Mouse (Mus musculus): ENCODE data around the gene Ms4a12. TPM values are rescaled to one million over a fixed set of nuclear protein-coding genes. Genes with fewer than 3 reads are reported as not detected.

The Ms4a12 gene
- polyA plus RNA-seq, 1 experiment from 2014 or later = not detected

GRCm38 (mm10) chr19:11234244-11234643 lies 2.0 kb upstream of the Ms4a12 start:
- Histone ChIP-seq H3K9me3 (no peaks in the 10 kb centered on the region), H3K36me3 (replicated peaks) (no peaks in the 10 kb centered on the region), H3K27ac (no peak overlapping the region), H3K27me3 (ENCODE audit: poor library complexity, severe bottlenecking) (no peaks in the 10 kb centered on the region), H3K4me1 (no peaks in the 10 kb centered on the region), H3K4me3 (no peak overlapping the region)
- no peak for DNase-seq (ENCODE audit: extremely low spot score, low spot score)
- WGBS = 83% methylated on average over 5 of the region's 5 CpGs

DNA sequence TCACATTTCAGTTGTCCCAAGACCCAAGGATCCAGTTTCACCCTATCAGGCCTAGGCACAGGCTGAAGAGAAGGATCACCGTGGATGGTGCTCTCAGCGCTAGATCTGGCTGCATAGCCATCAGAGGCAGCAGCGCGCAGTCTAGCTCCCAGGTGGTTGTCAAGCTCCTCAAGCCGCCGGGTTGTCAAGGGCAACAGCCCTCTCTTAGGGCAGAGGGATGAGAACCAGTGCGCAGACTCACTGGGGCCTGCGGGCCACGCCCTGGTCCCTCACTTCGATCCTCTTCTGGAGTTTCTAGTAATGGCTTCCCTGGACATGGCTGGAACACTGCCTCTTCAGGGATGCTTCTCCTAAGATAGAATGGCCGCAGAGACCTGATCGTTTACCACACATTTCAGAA lies 35.7 kb downstream of the Ms4a12 start, which contains the start of gene Ms4a13:
Gene Ms4a13 (minus strand): TSS at position 192 of the 400 bp plus-strand sequence.
- Histone ChIP-seq H3K36me3 (replicated peaks) (no peaks in the 10 kb centered on the region), H3K4me1 (no peaks in the 10 kb centered on the region), H3K27me3 (ENCODE audit: poor library complexity, severe bottlenecking) (no peaks in the 10 kb centered on the region), H3K27ac (no peak within 1 kb of the TSS), H3K4me3 (no peak within 1 kb of the TSS), H3K9me3 (no peaks in the 10 kb centered on the region)
- WGBS = 63% methylated on average over 12 of the region's 12 CpGs
- no peak for DNase-seq (ENCODE audit: extremely low spot score, low spot score)

GRCm38 (mm10) chr19:11192552-11192951 lies 39.7 kb downstream of the Ms4a12 start:
- H3K27me3 ChIP-seq (ENCODE audit: poor library complexity, severe bottlenecking) = no peaks in the 10 kb centered on the region
- H3K27ac ChIP-seq = no peak overlapping the region
- DNase-seq (ENCODE audit: extremely low spot score, low spot score) = no peak
- H3K9me3 ChIP-seq = no peaks in the 10 kb centered on the region
- 64% methylated on average over 1 of the region's 1 CpGs for whole genome bisulfite sequencing
- H3K4me1 ChIP-seq = no peaks in the 10 kb centered on the region
- H3K36me3 ChIP-seq (replicated peaks) = no peaks in the 10 kb centered on the region
- no peak overlapping the region for H3K4me3 ChIP-seq

DNA sequence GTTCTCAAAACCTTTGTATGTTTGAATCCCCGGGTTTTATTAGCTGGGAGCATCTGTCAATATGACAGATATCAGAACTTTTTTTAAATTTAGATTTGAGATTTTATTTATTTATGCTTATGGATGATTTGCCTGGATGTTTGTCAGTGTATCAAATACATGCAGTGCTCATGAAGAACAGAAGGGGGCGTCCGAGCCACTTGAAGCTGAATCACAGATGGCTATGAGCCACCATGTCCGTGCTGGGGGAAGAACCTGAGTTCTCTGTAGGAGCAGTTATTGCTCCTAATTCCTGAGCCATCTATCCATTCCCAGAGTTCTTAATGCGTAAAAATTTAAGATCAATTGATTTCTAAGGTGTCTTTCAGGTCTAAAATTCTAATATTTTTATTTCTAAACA lies 48.1 kb downstream of the Ms4a12 start:
- H3K4me1 ChIP-seq = no peaks in the 10 kb centered on the region
- no peak overlapping the region for H3K4me3 ChIP-seq
- DNase-seq (ENCODE audit: extremely low spot score, low spot score) = no peak
- WGBS = 17% methylated on average over 5 of the region's 5 CpGs
- H3K36me3 ChIP-seq (replicated peaks) = no peaks in the 10 kb centered on the region
- no peaks in the 10 kb centered on the region for H3K27me3 ChIP-seq (ENCODE audit: poor library complexity, severe bottlenecking)
- no peaks in the 10 kb centered on the region for H3K9me3 ChIP-seq
- H3K27ac ChIP-seq = no peak overlapping the region

DNA sequence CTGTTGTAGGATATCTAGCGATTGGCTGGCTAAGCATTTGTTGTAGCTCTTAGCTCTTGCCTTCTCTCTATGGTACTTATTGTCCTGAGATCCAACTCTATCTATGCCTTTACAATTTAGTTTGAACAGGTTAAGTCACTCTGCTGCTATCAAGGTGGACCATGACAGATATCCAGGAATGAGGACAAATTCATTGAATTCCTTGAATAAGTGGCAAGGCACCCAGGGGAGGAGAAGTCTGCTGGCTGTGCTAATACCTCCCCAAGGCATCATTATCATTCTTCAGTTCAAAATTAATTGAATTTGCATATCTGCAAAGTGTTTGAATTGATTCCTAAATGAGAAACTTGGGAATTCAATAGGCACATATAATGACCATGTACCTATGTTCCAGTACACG lies 54.8 kb downstream of the Ms4a12 start:
- no peaks in the 10 kb centered on the region for H3K9me3 ChIP-seq
- H3K27ac ChIP-seq = no peak overlapping the region
- 75% methylated on average over 2 of the region's 2 CpGs for WGBS
- H3K36me3 ChIP-seq (replicated peaks) = no peaks in the 10 kb centered on the region
- H3K4me1 ChIP-seq = no peaks in the 10 kb centered on the region
- H3K4me3 ChIP-seq = no peak overlapping the region
- no peak for DNase-seq (ENCODE audit: extremely low spot score, low spot score)
- H3K27me3 ChIP-seq (ENCODE audit: poor library complexity, severe bottlenecking) = no peaks in the 10 kb centered on the region

DNA sequence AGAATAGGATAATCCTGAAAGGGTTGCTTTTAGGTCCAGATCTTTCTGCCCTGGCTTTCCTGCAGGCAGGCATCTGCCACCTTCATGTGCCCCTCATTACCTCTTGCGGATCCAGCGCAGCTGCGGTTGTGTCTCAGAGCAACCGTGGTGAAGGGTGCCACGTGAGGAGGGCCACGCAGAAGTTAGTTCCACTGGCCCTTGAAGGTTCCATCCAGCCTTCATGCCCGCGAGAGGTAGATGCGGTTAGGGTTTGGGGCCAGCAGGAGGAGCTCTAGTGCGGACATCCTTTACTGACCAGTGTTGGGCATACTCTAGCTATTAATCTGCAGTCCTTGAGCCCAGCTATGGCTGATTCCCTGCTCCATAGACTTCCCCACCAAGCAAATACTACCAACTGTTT lies 67.1 kb downstream of the Ms4a12 start, which contains the start of gene 1700025F22Rik:
Gene 1700025F22Rik (minus strand): TSS at position 149 of the 400 bp plus-strand sequence.
- no peak for DNase-seq (ENCODE audit: extremely low spot score, low spot score)
- Histone ChIP-seq H3K4me3 (no peak within 1 kb of the TSS), H3K9me3 (no peaks in the 10 kb centered on the region), H3K27ac (no peak within 1 kb of the TSS), H3K27me3 (ENCODE audit: poor library complexity, severe bottlenecking) (no peaks in the 10 kb centered on the region), H3K4me1 (no peaks in the 10 kb centered on the region), H3K36me3 (replicated peaks) (no peaks in the 10 kb centered on the region)
- WGBS = 41% methylated on average over 10 of the region's 10 CpGs

Other genes with a start within 250 kb of the Ms4a12 start
- gene Ms4a15, start 239.2 kb downstream of the Ms4a12 start, polyA plus RNA-seq (2016; fragmentation: Nextera tagmentation; extraction: Ambion mirVana) = 0.11 TPM in 1 of 2 replicates, not detected in the other
- not detected in 2 replicates for gene Ms4a18, start 214.4 kb downstream of the Ms4a12 start, polyA plus RNA-seq (2016; fragmentation: Nextera tagmentation; extraction: Ambion mirVana)
- gene Ms4a8a, start 151.3 kb downstream of the Ms4a12 start, polyA plus RNA-seq (2016; fragmentation: Nextera tagmentation; extraction: Ambion mirVana) = not detected in 2 replicates
- gene 1700017D01Rik, start 101.6 kb downstream of the Ms4a12 start, polyA plus RNA-seq (2016; fragmentation: Nextera tagmentation; extraction: Ambion mirVana) = not detected in 2 replicates
- not detected in 2 replicates for gene 1700025F22Rik, start 67.1 kb downstream of the Ms4a12 start, polyA plus RNA-seq (2016; fragmentation: Nextera tagmentation; extraction: Ambion mirVana)
- gene Ms4a13, start 35.7 kb downstream of the Ms4a12 start, polyA plus RNA-seq (2016; fragmentation: Nextera tagmentation; extraction: Ambion mirVana) = not detected in 2 replicates
- not detected in 2 replicates for gene Ms4a1, start 33.8 kb upstream of the Ms4a12 start, polyA plus RNA-seq (2016; fragmentation: Nextera tagmentation; extraction: Ambion mirVana)
- not detected in 2 replicates for gene Ms4a5, start 51.4 kb upstream of the Ms4a12 start, polyA plus RNA-seq (2016; fragmentation: Nextera tagmentation; extraction: Ambion mirVana)
- not detected in 2 replicates for gene Ms4a14, start 82.0 kb upstream of the Ms4a12 start, polyA plus RNA-seq (2016; fragmentation: Nextera tagmentation; extraction: Ambion mirVana)
- not detected in 2 replicates for gene Ms4a7, start 103.7 kb upstream of the Ms4a12 start, polyA plus RNA-seq (2016; fragmentation: Nextera tagmentation; extraction: Ambion mirVana)
- 0.93 and 1.5 TPM in 2 replicates for gene Ms4a4a, start 143.1 kb upstream of the Ms4a12 start, polyA plus RNA-seq (2016; fragmentation: Nextera tagmentation; extraction: Ambion mirVana)
- 0.17 TPM in 1 of 2 replicates, not detected in the other for gene Ms4a4c, start 172.3 kb upstream of the Ms4a12 start, polyA plus RNA-seq (2016; fragmentation: Nextera tagmentation; extraction: Ambion mirVana)
- gene Ms4a4b, start 211.1 kb upstream of the Ms4a12 start, polyA plus RNA-seq (2016; fragmentation: Nextera tagmentation; extraction: Ambion mirVana) = not detected in 2 replicates
- 1.2 and 1.5 TPM in 2 replicates for gene Ms4a6c, start 236.9 kb upstream of the Ms4a12 start, polyA plus RNA-seq (2016; fragmentation: Nextera tagmentation; extraction: Ambion mirVana)